Mouse (Mus musculus) kidney, adult 2 months (tissue): ENCODE results near the gene Nr1i3.

Experiments used
- CTCF ChIP-seq: fragments of 200-500 bp; conservative IDR thresholded peaks from 2 replicates; pipeline ENCODE4 v1.5.1; 2011; ENCODE audit warnings: low read depth, mild to moderate bottlenecking, control low read depth, low read length, moderate library complexity, mixed read lengths; ENCODE audit not compliant: insufficient read depth, insufficient read length
- POLR2A ChIP-seq: fragments of 200-500 bp; IDR thresholded peaks from one replicate; pipeline ENCODE4 v1.6.1; 2011; ENCODE audit warnings: low read depth, low read length, control low read depth

GRCm38 (mm10) chr1:171220871-171221270 lies 7.1 kb downstream of the Nr1i3 start:
- TF ChIP-seq CTCF (peak; percentile 92), POLR2A (no peak)
